Mouse (Mus musculus): ENCODE measurements around the gene Cux1. TPM values are rescaled to one million over a fixed set of nuclear protein-coding genes. Genes with fewer than 3 reads are reported as not detected.
A peak's percentile ranks its signal among the peaks of the same experiment; 100 is the strongest.

Gene Cux1
- polyA plus RNA-seq, 1 experiment, result 39.7 TPM

GRCm38 (mm10) chr5:136266077-136266476 is 301.2 kb downstream of the Cux1 start:
- H3K27me3 ChIP-seq (replicated peaks), result no peaks in the 10 kb centered on the region
- TF ChIP-seq FLI1 (IDR thresholded peaks at IDR 0.05; ENCODE audit: low read length) (no peak), GATA1 (IDR thresholded peaks at IDR 0.05; ENCODE audit: borderline replicate concordance, low read length) (no peak)
- no peaks in the 10 kb centered on the region for H3K9me3 ChIP-seq
- peaks cover 19% of the 10 kb centered on the region for H3K4me1 ChIP-seq
- H3K36me3 ChIP-seq (replicated peaks; ENCODE audit: low read length), result peaks cover 7% of the 10 kb centered on the region
- no peak overlapping the region for H3K4me3 ChIP-seq (replicated peaks)

- no peaks in the 10 kb centered on the region for H3K27me3 ChIP-seq (replicated peaks)
- no peaks in the 10 kb centered on the region for H3K9me3 ChIP-seq
- H3K4me3 ChIP-seq (replicated peaks), result no peak overlapping the region
- peaks cover 28% of the 10 kb centered on the region for H3K4me1 ChIP-seq
- no peak for TF ChIP-seq GATA1 (IDR thresholded peaks at IDR 0.05; ENCODE audit: borderline replicate concordance, low read length)
- no peak for TF ChIP-seq FLI1 (IDR thresholded peaks at IDR 0.05; ENCODE audit: low read length)
- H3K36me3 ChIP-seq (replicated peaks; ENCODE audit: low read length), result peaks cover 2% of the 10 kb centered on the region
Measured at GRCm38 (mm10) chr5:136263342-136263741, 303.9 kb downstream of the Cux1 start.

- Histone ChIP-seq H3K4me3 (replicated peaks) (no peak overlapping the region), H3K4me1 (peaks cover 30% of the 10 kb centered on the region), H3K9me3 (no peaks in the 10 kb centered on the region), H3K27me3 (replicated peaks) (no peaks in the 10 kb centered on the region), H3K36me3 (replicated peaks; ENCODE audit: low read length) (peaks cover 26% of the 10 kb centered on the region)
- no peak for TF ChIP-seq GATA1 (IDR thresholded peaks at IDR 0.05; ENCODE audit: borderline replicate concordance, low read length)
- no peak for TF ChIP-seq FLI1 (IDR thresholded peaks at IDR 0.05; ENCODE audit: low read length)
Measured at GRCm38 (mm10) chr5:136258919-136259318, 308.4 kb downstream of the Cux1 start.

- TF ChIP-seq FLI1 (IDR thresholded peaks at IDR 0.05; ENCODE audit: low read length) (no peak), GATA1 (IDR thresholded peaks at IDR 0.05; ENCODE audit: borderline replicate concordance, low read length) (no peak)
- H3K4me3 ChIP-seq (replicated peaks), result no peak overlapping the region
- H3K36me3 ChIP-seq (replicated peaks; ENCODE audit: low read length), result peaks cover 71% of the 10 kb centered on the region
Measured at GRCm38 (mm10) chr5:136252899-136253298, 314.4 kb downstream of the Cux1 start.

DNA sequence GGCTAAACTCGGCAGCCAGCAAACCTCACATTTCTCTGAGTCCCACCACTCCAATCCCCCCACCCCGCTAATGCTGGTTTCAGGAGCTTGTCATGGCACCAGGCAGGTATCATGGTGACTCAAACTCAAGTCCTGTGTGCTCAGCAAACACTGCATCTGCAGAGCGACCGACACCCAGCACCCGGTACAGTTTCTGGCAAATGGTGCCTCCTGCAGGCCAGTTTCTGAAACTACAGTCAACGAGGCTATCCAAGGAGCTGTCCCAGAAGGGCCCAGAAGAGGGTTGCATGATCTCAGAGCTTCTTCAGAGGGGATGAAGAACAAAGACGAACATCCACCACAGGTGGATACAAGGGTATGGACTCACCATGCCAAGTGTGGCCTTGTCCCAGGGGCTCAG is 316.3 kb downstream of the Cux1 start:
- Histone ChIP-seq H3K9me3 (no peaks in the 10 kb centered on the region), H3K27me3 (replicated peaks) (peaks cover 3% of the 10 kb centered on the region), H3K4me1 (peaks cover 16% of the 10 kb centered on the region), H3K36me3 (replicated peaks; ENCODE audit: low read length) (peaks cover 55% of the 10 kb centered on the region), H3K4me3 (replicated peaks) (no peak overlapping the region)
- no peak for TF ChIP-seq FLI1 (IDR thresholded peaks at IDR 0.05; ENCODE audit: low read length)
- no peak for TF ChIP-seq GATA1 (IDR thresholded peaks at IDR 0.05; ENCODE audit: borderline replicate concordance, low read length)

More at GRCm38 (mm10) chr5:136252899-136253298, 314.4 kb downstream of the Cux1 start:
- Histone ChIP-seq H3K27me3 (replicated peaks) (no peaks in the 10 kb centered on the region), H3K9me3 (no peaks in the 10 kb centered on the region), H3K4me1 (peaks cover 19% of the 10 kb centered on the region)

DNA sequence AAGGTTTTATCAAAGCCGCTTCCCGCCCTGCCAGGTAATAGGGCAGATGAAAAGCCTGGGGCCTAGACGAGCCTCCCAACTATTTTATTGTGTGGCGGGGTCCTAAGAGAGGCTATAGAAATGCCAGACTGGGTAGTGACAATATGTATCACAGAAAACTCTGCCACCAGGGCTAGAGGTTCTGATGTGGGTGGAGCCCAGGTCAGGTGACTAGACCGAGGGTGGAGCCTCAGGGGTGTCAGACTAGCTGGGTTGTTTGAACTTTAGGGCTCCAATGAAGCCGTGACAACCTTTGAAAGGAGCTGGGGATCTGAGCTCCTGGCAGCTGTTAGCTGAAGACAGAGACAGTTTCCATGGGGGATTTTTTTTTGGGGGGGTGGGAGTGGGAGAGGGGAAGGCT is 318.8 kb downstream of the Cux1 start:
- TF ChIP-seq GATA1 (IDR thresholded peaks at IDR 0.05; ENCODE audit: borderline replicate concordance, low read length) (no peak), FLI1 (IDR thresholded peaks at IDR 0.05; ENCODE audit: low read length) (no peak)
- Histone ChIP-seq H3K9me3 (no peaks in the 10 kb centered on the region), H3K4me1 (peaks cover 40% of the 10 kb centered on the region), H3K36me3 (replicated peaks; ENCODE audit: low read length) (peaks cover 39% of the 10 kb centered on the region), H3K27me3 (replicated peaks) (peaks cover 28% of the 10 kb centered on the region), H3K4me3 (replicated peaks) (no peak overlapping the region)

GRCm38 (mm10) chr5:136246452-136246838 is 320.8 kb downstream of the Cux1 start, which contains the start of gene Sh2b2:
Gene Sh2b2 (minus strand): TSS chr5:136246556.
- Histone ChIP-seq H3K27me3 (replicated peaks) (peaks cover 41% of the 10 kb centered on the region), H3K4me1 (peaks cover 41% of the 10 kb centered on the region), H3K9me3 (no peaks in the 10 kb centered on the region), H3K36me3 (replicated peaks; ENCODE audit: low read length) (peaks cover 26% of the 10 kb centered on the region), H3K4me3 (replicated peaks) (peak within 1 kb of the TSS; percentile 92)
- TF ChIP-seq GATA1 (IDR thresholded peaks at IDR 0.05; ENCODE audit: borderline replicate concordance, low read length), result no peak
- TF ChIP-seq FLI1 (IDR thresholded peaks at IDR 0.05; ENCODE audit: low read length), result no peak

DNA sequence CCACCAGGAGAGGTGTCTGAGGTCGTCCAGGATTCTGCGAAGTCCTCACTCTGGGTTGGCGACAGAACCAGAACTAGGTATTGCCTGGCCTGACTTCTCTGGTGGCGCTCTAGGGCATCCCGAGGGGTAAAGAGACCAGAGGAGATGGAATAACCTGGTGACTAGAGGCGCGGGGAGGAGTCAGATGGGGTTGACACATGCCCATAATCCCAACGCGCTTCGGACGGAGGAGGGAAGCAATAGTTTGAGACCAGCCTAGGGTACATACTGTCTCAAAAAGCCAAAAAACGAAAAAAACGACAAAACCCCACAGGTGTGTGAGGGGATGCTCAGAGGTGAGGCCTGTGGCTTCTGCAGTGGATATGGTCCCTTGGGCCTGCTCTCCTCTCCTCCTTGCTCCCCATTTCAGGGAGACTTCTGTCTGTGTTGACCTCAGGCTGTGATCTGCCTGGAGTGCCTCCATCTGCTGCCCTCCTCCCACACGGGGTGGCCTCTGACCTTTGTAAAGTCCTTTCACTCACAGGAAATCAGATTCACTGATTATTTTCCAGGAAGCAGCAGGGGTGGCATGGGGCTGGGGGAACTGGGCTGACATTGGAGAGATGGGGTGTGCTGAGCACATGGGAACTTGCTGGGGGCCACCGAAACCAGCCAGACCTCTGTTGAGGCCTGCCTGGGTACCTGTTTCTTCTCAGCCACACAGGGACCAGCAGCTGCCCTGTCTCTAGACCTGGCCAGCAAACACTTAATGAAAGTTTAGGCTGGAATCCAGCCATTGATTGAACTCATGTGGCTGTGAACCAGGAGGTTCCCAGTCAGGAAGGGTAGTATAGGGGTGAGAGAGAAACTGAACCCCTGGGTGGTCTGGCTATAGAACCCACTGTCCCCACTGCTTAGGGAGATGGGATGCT is 321.5 kb downstream of the Cux1 start:
- H3K4me3 ChIP-seq (replicated peaks), result peak overlapping the region; percentile 92
- peaks cover 20% of the 10 kb centered on the region for H3K36me3 ChIP-seq (replicated peaks; ENCODE audit: low read length)
- no peak for TF ChIP-seq FLI1 (IDR thresholded peaks at IDR 0.05; ENCODE audit: low read length)
- TF ChIP-seq GATA1 (IDR thresholded peaks at IDR 0.05; ENCODE audit: borderline replicate concordance, low read length), result no peak
- H3K4me1 ChIP-seq, result peaks cover 41% of the 10 kb centered on the region
- H3K27me3 ChIP-seq (replicated peaks), result peaks cover 45% of the 10 kb centered on the region
- H3K9me3 ChIP-seq, result no peaks in the 10 kb centered on the region

GRCm38 (mm10) chr5:136244762-136245540 is 322.3 kb downstream of the Cux1 start:
- no peaks in the 10 kb centered on the region for H3K9me3 ChIP-seq
- peak overlapping the region; percentile 92 for H3K4me3 ChIP-seq (replicated peaks)
- H3K27me3 ChIP-seq (replicated peaks), result peaks cover 51% of the 10 kb centered on the region
- peaks cover 13% of the 10 kb centered on the region for H3K36me3 ChIP-seq (replicated peaks; ENCODE audit: low read length)
- peaks cover 41% of the 10 kb centered on the region for H3K4me1 ChIP-seq
- no peak for TF ChIP-seq FLI1 (IDR thresholded peaks at IDR 0.05; ENCODE audit: low read length)
- TF ChIP-seq GATA1 (IDR thresholded peaks at IDR 0.05; ENCODE audit: borderline replicate concordance, low read length), result no peak
